Mouse (Mus musculus): ENCODE measurements around the gene Arpin.

Arpin gene

DNA sequence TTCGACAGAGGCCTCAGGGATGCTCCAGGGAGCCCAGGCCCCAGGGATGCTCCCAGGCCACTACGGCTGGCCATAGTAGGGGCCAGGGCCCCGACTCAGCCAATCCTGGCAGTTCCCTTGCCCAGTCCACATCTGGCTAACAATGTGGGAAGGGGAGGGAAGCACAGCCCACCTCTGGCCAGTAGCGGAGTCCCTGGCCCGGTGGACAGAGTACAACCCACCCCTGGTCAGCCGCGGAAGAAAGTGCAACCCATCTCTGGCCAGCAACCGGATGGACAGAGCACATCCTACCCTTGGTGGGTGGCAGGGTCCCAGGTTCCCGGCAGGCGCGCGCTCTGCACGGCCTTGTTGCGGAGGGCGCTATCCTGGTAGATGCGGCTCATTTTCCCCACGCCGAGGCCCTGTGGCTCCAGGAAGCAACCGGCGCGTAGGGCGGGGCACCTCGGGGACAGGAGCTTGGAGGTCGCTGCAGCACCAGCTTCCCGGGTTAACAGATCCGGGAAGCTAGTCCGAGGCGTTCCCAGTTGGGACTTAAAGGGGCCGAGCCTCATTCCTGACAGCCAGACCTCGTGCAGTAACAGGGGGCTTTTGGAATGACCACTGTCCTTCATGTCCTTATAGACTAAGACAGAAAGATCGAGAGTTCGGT, at the start of gene Arpin:
Gene Arpin (minus strand): TSS at position 498 of the 649 bp plus-strand sequence.
- no peak for DNase-seq (ENCODE audit: low read depth, low spot score)
- Histone ChIP-seq H3K27me3 (ENCODE audit: control insufficient read depth, insufficient read depth, low read length, poor library complexity, severe bottlenecking) (peaks cover 3% of the 10 kb centered on the region; the same call in 1 of the 2 replicates), H3K36me3 (ENCODE audit: control insufficient read depth, insufficient read depth, low read length, poor library complexity, severe bottlenecking) (no peaks in the 10 kb centered on the region)

DNA sequence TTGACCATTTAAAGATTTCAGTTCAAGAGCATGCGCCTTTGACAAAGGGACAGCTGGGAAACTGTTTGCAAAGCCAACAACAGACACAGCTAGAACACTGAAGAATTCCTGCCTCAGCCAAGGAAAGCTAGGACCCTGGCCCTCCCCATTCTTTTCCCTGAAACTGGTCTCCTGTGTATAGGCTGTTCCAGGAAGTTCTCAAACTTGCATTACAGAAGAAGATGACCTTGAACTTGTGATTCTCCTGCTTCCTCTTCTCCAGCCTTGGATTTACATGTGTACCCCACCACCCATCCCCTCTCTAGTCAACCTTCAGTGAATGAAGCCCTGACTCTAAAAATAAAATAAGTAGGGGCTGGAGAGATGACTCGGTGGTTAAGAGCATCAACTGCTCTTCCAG, 40.2 kb upstream of the Arpin start:
- no peaks in the 10 kb centered on the region for H3K36me3 ChIP-seq (ENCODE audit: control insufficient read depth, insufficient read depth, low read length, poor library complexity, severe bottlenecking)
- no peaks in the 10 kb centered on the region for H3K27me3 ChIP-seq (ENCODE audit: control insufficient read depth, insufficient read depth, low read length, poor library complexity, severe bottlenecking)
- no peak for DNase-seq (ENCODE audit: low read depth, low spot score)

DNA sequence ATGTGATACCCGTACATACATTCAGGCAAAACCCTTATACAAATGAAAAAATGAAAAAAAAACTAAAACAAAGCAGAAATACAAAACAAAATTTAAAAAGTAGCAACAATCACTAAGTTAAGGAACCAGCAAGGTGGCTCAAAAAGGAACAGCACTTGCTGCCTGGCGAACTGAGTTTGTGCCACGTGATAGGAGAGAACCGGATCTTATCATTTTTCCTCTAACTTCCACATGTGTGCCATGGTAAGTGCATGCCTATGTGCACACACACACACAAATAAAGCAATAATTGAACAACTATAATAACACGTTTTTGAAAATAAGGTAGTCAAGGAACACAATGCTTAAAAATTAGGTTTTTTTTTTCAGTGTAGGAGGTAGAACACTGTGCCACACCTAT, 37.0 kb upstream of the Arpin start:
- Histone ChIP-seq H3K27me3 (ENCODE audit: control insufficient read depth, insufficient read depth, low read length, poor library complexity, severe bottlenecking) (no peaks in the 10 kb centered on the region), H3K36me3 (ENCODE audit: control insufficient read depth, insufficient read depth, low read length, poor library complexity, severe bottlenecking) (no peaks in the 10 kb centered on the region)
- DNase-seq (ENCODE audit: low read depth, low spot score), result no peak

DNA sequence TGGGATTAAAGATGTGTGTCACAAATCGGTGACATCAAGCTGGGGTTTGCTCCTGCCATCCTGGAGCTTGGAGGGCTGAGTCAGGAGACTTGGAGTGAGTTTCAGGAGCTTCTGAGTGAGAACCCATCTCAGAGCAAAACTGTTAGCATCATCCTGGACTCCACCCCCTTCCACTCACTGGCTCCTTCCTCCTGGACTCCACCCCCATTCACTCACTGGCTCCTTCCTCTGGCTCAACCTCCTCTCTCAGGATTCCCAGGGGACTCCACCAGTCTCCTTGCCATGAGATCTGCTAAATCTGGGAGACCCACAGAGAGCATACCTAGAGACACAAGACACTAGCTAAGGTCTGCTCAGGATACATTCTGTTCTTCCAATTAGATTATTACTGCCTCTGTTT, 35.2 kb upstream of the Arpin start:
- Histone ChIP-seq H3K27me3 (ENCODE audit: control insufficient read depth, insufficient read depth, low read length, poor library complexity, severe bottlenecking) (no peaks in the 10 kb centered on the region), H3K36me3 (ENCODE audit: control insufficient read depth, insufficient read depth, low read length, poor library complexity, severe bottlenecking) (no peaks in the 10 kb centered on the region)
- no peak for DNase-seq (ENCODE audit: low read depth, low spot score)

DNA sequence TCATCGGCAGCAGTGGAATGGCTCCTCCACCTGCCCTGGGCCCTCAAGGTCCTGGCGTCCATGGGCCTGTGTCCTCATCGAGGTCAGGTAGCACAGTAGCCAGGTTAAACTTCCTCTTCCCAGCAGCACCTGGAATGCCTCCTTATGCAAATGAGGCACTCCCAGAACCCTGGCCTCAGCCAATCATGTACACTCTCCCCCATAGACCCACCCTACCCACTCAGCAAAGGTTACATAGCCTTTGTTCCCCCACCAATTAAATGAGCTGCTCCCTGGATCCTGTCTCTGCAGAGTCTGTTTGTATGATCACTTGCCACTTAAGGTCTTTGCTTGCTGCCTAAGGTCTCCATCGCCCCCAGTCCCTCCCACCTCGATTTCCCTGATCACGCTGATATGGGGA, 33.2 kb upstream of the Arpin start:
- no peaks in the 10 kb centered on the region for H3K27me3 ChIP-seq (ENCODE audit: control insufficient read depth, insufficient read depth, low read length, poor library complexity, severe bottlenecking)
- H3K36me3 ChIP-seq (ENCODE audit: control insufficient read depth, insufficient read depth, low read length, poor library complexity, severe bottlenecking), result no peaks in the 10 kb centered on the region
- no peak for DNase-seq (ENCODE audit: low read depth, low spot score)

DNA sequence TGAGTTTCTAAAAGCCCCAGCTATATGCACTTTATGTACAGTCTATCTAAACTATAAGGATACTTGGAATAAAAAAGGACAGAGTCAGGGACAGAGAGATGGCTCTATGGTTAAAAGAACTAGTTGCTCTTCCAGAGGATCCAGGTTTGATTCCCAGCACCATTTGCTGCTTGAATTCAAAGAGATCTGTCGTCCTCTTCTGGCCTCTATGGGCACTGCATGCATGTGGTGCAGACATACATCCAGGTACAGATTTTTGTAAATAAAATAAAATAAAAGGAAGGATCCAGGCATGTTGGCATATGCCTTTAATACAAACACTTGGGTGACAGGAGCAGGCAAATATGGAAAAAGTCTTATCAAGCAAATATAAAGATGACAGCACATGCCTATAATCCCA, 26.4 kb upstream of the Arpin start:
- Histone ChIP-seq H3K36me3 (ENCODE audit: control insufficient read depth, insufficient read depth, low read length, poor library complexity, severe bottlenecking) (no peaks in the 10 kb centered on the region), H3K27me3 (ENCODE audit: control insufficient read depth, insufficient read depth, low read length, poor library complexity, severe bottlenecking) (no peaks in the 10 kb centered on the region; the same call in 1 of the 2 replicates)

DNA sequence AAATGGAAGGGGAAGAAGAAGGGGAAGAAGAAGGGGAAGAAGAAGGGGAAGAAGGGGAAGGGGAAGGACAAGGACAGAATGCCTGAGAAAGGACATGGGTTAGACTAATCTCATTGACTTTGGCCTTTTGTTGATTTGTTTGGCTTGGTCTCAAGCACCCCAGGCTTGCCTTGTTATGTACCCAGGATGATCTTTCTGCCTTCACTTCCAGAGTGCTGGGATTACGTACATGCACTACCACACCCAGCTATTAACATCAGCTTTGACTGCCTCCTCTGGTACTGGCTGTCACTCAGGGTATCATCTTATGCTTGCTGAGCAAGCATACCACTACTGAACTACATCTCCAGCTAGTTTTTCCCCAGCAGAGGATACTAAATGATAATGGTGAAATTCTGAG, 21.0 kb upstream of the Arpin start:
- DNase-seq (ENCODE audit: low read depth, low spot score), result no peak
- Histone ChIP-seq H3K27me3 (ENCODE audit: control insufficient read depth, insufficient read depth, low read length, poor library complexity, severe bottlenecking) (no peaks in the 10 kb centered on the region; the same call in 1 of the 2 replicates), H3K36me3 (ENCODE audit: control insufficient read depth, insufficient read depth, low read length, poor library complexity, severe bottlenecking) (no peaks in the 10 kb centered on the region)

More for the DNA sequence above, 26.4 kb upstream of the Arpin start:
- DNase-seq (ENCODE audit: low read depth, low spot score), result no peak

DNA sequence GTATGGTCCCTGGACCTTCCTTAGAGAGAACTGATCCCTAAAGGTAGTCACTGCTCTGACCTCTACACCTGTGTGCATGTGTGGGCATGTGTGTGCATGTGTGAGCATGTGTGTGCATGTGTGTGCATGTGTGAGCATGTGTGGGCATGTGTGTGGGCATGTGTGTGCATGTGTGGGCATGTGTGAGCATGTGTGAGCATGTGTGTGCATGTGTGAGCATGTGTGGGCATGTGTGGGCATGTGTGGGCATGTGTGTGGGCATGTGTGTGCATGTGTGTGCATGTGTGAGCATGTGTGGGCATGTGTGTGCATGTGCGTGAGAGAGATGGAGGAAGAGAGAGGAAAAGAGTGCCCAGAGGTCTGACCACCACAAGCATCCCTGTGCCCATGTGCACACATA, 19.7 kb upstream of the Arpin start:
- H3K27me3 ChIP-seq (ENCODE audit: control insufficient read depth, insufficient read depth, low read length, poor library complexity, severe bottlenecking), result no peaks in the 10 kb centered on the region; the same call in 1 of the 2 replicates
- no peaks in the 10 kb centered on the region for H3K36me3 ChIP-seq (ENCODE audit: control insufficient read depth, insufficient read depth, low read length, poor library complexity, severe bottlenecking)
- DNase-seq (ENCODE audit: low read depth, low spot score), result no peak

DNA sequence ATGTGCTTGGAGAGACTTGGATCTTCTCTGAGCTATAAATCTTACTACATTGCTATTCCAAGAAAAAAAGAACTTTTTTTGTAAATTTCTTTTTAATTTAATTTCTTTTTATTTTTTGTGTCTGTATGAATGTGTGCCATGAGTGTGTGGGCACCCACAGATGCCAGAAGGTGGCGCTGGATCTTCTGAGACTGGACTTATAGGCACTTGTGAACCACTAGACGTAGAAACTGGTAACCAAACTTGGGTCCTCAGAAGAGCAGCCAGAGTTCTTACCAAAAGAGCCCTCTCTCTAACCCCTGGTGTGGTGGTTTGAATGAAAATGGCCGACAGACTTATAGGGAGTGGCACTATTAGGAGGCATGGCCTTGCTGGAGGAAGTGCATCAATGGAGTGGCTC, 15.9 kb upstream of the Arpin start:
- no peaks in the 10 kb centered on the region; the same call in 1 of the 2 replicates for H3K27me3 ChIP-seq (ENCODE audit: control insufficient read depth, insufficient read depth, low read length, poor library complexity, severe bottlenecking)
- DNase-seq (ENCODE audit: low read depth, low spot score), result no peak
- no peaks in the 10 kb centered on the region for H3K36me3 ChIP-seq (ENCODE audit: control insufficient read depth, insufficient read depth, low read length, poor library complexity, severe bottlenecking)

DNA sequence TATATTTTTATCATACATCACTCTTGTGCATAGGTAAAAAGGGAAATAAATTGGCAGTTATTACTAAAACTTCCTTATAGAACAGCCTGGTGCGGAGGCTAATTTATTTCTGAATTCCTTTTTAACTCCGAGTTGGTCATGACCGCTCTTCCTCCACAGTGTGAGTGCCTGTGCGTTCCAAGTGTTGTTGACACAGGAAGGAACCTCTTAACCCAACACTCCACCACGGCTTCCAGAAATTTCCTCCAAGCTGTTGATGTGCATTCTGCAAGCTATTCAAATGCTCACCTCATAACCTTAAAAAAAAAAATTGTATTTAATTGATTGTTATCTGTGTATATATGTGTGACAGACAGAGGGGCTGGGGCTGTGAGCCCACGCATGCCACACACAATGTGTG, 15.1 kb upstream of the Arpin start:
- H3K27me3 ChIP-seq (ENCODE audit: control insufficient read depth, insufficient read depth, low read length, poor library complexity, severe bottlenecking), result no peaks in the 10 kb centered on the region
- no peaks in the 10 kb centered on the region for H3K36me3 ChIP-seq (ENCODE audit: control insufficient read depth, insufficient read depth, low read length, poor library complexity, severe bottlenecking)
- no peak for DNase-seq (ENCODE audit: low read depth, low spot score)

DNA sequence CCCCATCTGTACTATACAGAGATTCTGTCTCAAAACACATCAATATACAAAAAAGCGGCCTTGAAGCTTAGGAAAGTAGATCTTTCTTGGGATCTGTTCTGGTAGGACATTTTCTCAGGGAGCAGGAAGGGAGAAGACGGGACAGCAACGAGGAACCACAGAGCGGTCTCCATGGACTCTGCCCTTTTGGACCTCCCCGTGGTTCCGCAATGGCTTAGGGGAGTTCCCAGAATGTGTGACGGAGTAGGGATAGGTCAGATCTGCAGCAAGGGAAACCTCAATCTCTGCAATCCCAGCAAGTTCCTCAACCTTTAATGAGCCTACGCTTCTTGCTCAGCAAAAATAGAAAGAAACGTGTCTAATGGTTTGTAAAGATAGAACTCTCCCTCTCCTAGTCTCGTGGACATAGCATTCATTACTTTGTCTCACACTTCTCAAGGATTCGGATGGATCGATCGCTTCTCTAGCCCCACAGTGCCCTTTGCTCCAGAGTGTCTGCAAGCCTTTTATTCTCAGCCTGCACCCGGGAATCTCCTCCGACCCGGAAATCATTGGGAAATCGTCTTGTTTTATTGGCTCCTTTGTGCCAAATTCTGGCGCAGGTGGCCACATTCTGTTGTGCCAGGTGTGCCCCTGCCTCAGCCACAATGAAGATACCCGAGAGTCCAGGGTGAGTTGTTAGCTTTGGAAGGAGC, 499 bp upstream of the Arpin start:
- peaks cover 3% of the 10 kb centered on the region; the same call in 1 of the 2 replicates for H3K27me3 ChIP-seq (ENCODE audit: control insufficient read depth, insufficient read depth, low read length, poor library complexity, severe bottlenecking)
- peak; percentile 11 for DNase-seq (ENCODE audit: low read depth, low spot score)
- no peaks in the 10 kb centered on the region for H3K36me3 ChIP-seq (ENCODE audit: control insufficient read depth, insufficient read depth, low read length, poor library complexity, severe bottlenecking)

DNA sequence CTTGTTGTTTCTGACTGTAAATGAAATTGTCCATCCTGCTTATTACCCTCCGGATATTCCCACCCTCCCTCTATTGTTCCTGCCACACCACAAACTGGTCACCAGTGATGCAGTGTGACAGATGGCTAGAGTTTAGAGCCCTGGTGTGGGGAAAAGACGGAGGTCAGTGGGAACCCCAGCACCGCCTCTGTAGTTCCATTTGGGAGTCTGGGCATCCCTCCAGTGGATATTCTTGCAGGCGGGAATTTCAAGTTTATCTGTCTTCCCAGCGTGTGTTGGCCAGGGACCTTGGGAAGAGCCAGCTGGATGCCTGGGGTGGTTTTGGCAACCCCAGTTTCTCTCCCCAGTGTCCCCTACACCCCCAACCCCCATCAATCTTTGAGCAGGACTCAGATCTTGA, 698 bp downstream of the Arpin start:
- DNase-seq (ENCODE audit: low read depth, low spot score), result no peak
- H3K27me3 ChIP-seq (ENCODE audit: control insufficient read depth, insufficient read depth, low read length, poor library complexity, severe bottlenecking), result peaks cover 3% of the 10 kb centered on the region; the same call in 1 of the 2 replicates

DNA sequence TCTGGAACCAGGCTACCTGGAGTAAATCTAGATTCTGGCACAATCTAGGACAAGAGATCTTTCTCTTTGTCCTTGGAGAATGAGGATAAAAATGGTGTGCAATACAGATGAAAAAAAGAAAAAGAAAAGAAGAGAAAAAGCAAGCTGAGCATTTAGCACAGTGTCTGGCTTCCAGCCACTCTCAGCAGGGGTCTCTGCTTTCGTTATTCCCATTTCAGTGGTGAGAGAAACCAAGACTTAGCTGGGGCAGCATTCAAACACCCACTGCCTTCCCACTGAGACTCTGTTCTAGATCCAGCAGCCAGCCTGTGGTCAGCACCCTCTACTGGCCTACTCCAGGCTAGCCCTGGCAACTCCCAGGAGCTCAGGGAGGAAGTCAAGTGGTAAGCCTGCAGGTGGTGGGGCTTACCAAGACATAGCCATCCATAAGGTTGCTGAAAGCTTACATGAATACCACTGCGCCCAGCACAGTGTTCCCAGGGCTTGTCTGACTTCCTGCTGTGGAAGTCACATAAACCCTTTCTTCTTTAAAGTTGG, 6.6 kb downstream of the Arpin start:
- no peaks in the 10 kb centered on the region for H3K36me3 ChIP-seq (ENCODE audit: control insufficient read depth, insufficient read depth, low read length, poor library complexity, severe bottlenecking)
- H3K27me3 ChIP-seq (ENCODE audit: control insufficient read depth, insufficient read depth, low read length, poor library complexity, severe bottlenecking), result peaks cover 1% of the 10 kb centered on the region; the same call in 1 of the 2 replicates
- no peak for DNase-seq (ENCODE audit: low read depth, low spot score)

More for the DNA sequence above, 698 bp downstream of the Arpin start:
- no peaks in the 10 kb centered on the region for H3K36me3 ChIP-seq (ENCODE audit: control insufficient read depth, insufficient read depth, low read length, poor library complexity, severe bottlenecking)

DNA sequence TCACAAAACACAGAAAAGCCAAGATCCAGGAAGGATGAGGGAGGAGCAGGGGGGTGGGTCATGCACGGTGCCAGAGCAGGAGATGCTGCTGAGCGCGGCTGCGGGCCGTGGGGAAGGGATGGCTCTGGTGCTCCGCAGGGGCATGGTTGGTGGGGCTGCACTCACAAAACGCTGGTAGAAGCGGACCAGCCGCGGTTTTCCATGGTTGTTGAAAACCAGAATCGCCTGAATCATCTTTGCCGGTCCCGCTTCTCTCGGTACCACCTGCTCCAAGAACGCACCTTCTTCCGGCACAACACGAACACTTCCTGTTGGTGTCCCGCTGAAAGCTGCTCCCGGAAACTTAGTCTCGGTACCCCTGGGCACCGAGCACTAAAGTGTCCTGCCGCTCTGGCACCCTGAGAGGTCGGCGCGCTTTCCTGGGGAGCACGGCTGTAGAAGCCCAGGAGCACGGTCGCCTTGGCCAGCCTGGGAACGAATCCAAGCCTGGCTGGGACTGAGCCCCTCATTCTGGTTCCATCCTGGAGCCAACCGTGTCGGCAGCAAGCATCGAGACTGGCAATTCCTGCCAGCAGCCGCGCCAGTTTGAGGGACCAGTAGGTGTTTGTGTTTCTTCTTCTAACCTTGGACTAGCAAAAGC, 14.7 kb downstream of the Arpin start, which contains the start of gene Ap3s2:
Gene Ap3s2 (minus strand): TSS at position 306 of the 640 bp plus-strand sequence.
- peak; percentile 87 for DNase-seq (ENCODE audit: low read depth, low spot score)
- 0 out of 2 replicates have a peak, but pooled peaks cover 2% of the 10 kb centered on the region for H3K36me3 ChIP-seq (ENCODE audit: control insufficient read depth, insufficient read depth, low read length, poor library complexity, severe bottlenecking)
- peaks cover 1% of the 10 kb centered on the region; the same call in 1 of the 2 replicates for H3K27me3 ChIP-seq (ENCODE audit: control insufficient read depth, insufficient read depth, low read length, poor library complexity, severe bottlenecking)

DNA sequence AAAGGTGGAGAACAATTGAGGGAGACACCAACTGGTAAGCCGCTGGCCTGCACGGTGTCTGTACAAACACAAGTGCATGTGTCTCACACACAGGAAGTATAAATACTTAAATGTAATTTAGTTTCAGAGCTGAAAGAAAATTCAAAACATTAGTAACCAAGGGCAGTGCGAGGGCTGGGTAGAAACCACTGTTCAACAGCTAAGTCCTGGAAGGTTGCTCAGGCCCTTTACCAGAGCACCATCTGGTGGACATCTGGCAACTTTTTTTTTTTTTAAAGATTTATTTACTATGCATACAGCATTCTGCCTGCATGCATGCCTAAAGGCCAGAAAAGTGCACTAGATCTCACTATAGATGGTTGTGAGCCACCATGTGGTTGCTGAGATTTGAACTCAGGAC, 20.6 kb downstream of the Arpin start:
- Histone ChIP-seq H3K36me3 (ENCODE audit: control insufficient read depth, insufficient read depth, low read length, poor library complexity, severe bottlenecking) (peaks cover 16% of the 10 kb centered on the region), H3K27me3 (ENCODE audit: control insufficient read depth, insufficient read depth, low read length, poor library complexity, severe bottlenecking) (no peaks in the 10 kb centered on the region)
- peak; percentile 24 for DNase-seq (ENCODE audit: low read depth, low spot score)
